Mouse (Mus musculus) left cerebral cortex, adult 9 months (tissue): ENCODE data around the gene Adam11.
"Not testable (repeated sequence)": the region's sequence is repeated elsewhere in the genome, so short reads cannot be mapped to it uniquely, and the experiment has no call there.

ENCODE experiments used
- DNase-seq, 2 experiments: peaks; one replicate each; pipeline ENCODE4 v3.0.0; 2022; ENCODE audit warnings: low spot score in 2 of 2

The Adam11 gene

GRCm38 (mm10) chr11:102761309-102762210, at the start of gene Adam11:
Gene Adam11, plus strand, starts transcription at chr11:102761439.
- DNase-seq, result no peak

GRCm38 (mm10) chr11:102712411-102712810, 48.8 kb upstream of the Adam11 start:
- no peak for DNase-seq

- not testable (repeated sequence) for DNase-seq
Observed at GRCm38 (mm10) chr11:102714578-102714977, 46.7 kb upstream of the Adam11 start.

GRCm38 (mm10) chr11:102716135-102716534, 45.1 kb upstream of the Adam11 start:
- no peak for DNase-seq

GRCm38 (mm10) chr11:102725574-102725973, 35.7 kb upstream of the Adam11 start:
- no peak for DNase-seq

GRCm38 (mm10) chr11:102728614-102729013, 32.6 kb upstream of the Adam11 start:
- DNase-seq, result peak in 1 of 2 experiments; percentile 47

GRCm38 (mm10) chr11:102729835-102730234, 31.4 kb upstream of the Adam11 start:
- no peak for DNase-seq

GRCm38 (mm10) chr11:102731366-102731765, 29.9 kb upstream of the Adam11 start:
- DNase-seq, result no peak

GRCm38 (mm10) chr11:102733146-102733545, 28.1 kb upstream of the Adam11 start:
- no peak for DNase-seq

GRCm38 (mm10) chr11:102734961-102735360, 26.3 kb upstream of the Adam11 start:
- DNase-seq, result no peak

GRCm38 (mm10) chr11:102738046-102738445, 23.2 kb upstream of the Adam11 start:
- no peak for DNase-seq

- peak; percentile 36 to 84 for DNase-seq
Observed at GRCm38 (mm10) chr11:102739278-102739966, 21.8 kb upstream of the Adam11 start.

- DNase-seq, result no peak
Observed at GRCm38 (mm10) chr11:102740634-102741033, 20.6 kb upstream of the Adam11 start.

GRCm38 (mm10) chr11:102741129-102741950, 19.9 kb upstream of the Adam11 start:
- DNase-seq, result no peak

GRCm38 (mm10) chr11:102742066-102742465, 19.2 kb upstream of the Adam11 start:
- DNase-seq, result no peak

- no peak for DNase-seq
Observed at GRCm38 (mm10) chr11:102742843-102743242, 18.4 kb upstream of the Adam11 start.

- DNase-seq, result no peak
Observed at GRCm38 (mm10) chr11:102744746-102745145, 16.5 kb upstream of the Adam11 start.

GRCm38 (mm10) chr11:102747866-102748265, 13.4 kb upstream of the Adam11 start:
- DNase-seq, result no peak

- no peak for DNase-seq
Observed at GRCm38 (mm10) chr11:102748381-102748780, 12.9 kb upstream of the Adam11 start.

- DNase-seq, result no peak
Observed at GRCm38 (mm10) chr11:102749712-102750111, 11.5 kb upstream of the Adam11 start.

GRCm38 (mm10) chr11:102752896-102753590, 8.2 kb upstream of the Adam11 start:
- no peak for DNase-seq
